Mouse (Mus musculus): ENCODE measurements around the gene Exog. TPM values are rescaled to one million over a fixed set of nuclear protein-coding genes. Genes with fewer than 3 reads are reported as not detected.
A peak's percentile ranks its signal among the peaks of the same experiment; 100 is the strongest.

Exog gene
- polyA plus RNA-seq, 1 experiment, result 0.06 TPM

GRCm38 (mm10) chr9:119438498-119439000 is 6.2 kb upstream of the Exog start:
- Histone ChIP-seq H3K9me3 (ENCODE audit: control insufficient read depth, low read length) (no peaks in the 10 kb centered on the region), H3K27me3 (ENCODE audit: control insufficient read depth) (no peaks in the 10 kb centered on the region), H3K4me1 (ENCODE audit: control insufficient read depth) (no peaks in the 10 kb centered on the region), H3K4me3 (replicated peaks) (no peak overlapping the region), H3K36me3 (ENCODE audit: control insufficient read depth) (no peaks in the 10 kb centered on the region; the same call in 1 of the 2 replicates)
- TF ChIP-seq TAL1 (IDR thresholded peaks at IDR 0.05; ENCODE audit: low read length) (no peak), GATA1 (IDR thresholded peaks at IDR 0.05; ENCODE audit: low read length) (no peak)

DNA sequence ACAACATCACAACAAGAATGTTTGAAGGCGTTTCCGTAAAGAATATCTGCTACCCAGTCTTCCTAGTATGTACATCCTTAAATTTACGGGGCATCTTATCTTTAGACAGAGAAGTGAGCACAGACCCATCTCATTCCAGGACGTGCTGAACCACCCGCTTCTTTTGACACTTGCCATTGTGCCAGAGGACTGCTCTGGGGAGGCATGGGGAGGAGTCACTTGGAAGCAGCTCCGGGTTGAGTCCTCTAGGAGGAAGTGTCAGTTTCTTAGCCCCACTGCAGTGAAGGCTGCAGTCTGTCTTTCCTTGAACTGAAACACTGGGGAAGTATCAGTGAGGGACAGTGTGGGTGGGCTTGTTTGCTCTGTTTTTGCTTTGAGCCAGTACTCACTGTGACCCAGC is 994 bp downstream of the Exog start:
- TF ChIP-seq GATA1 (IDR thresholded peaks at IDR 0.05; ENCODE audit: low read length) (no peak), TAL1 (IDR thresholded peaks at IDR 0.05; ENCODE audit: low read length) (no peak)
- H3K9me3 ChIP-seq (ENCODE audit: control insufficient read depth, low read length), result no peaks in the 10 kb centered on the region
- no peaks in the 10 kb centered on the region for H3K27me3 ChIP-seq (ENCODE audit: control insufficient read depth)
- H3K4me3 ChIP-seq (replicated peaks), result peak overlapping the region; percentile 75
- H3K4me1 ChIP-seq (ENCODE audit: control insufficient read depth), result peaks cover 24% of the 10 kb centered on the region
- peaks cover 35% of the 10 kb centered on the region for H3K36me3 ChIP-seq (ENCODE audit: control insufficient read depth)

DNA sequence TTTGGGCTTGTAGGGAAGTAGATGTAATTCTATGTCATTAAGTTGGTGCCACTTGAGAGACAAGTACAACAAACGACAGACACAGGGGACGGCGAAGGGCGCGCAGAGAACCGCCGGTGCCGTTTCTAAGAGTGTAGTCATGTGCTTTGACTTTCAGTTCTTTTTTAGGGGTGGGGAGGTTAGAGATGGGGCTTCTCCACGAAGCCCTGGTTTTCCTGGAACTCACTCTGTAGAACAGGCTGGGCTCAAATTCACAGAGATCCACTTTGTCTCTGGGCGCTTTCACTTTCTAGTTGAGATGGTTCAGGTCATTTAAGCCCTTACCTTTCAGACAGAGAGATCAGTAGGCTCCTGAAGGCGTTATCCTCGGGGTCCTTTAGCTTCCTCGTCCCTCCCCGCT is 11.2 kb downstream of the Exog start:
- no peak for TF ChIP-seq TAL1 (IDR thresholded peaks at IDR 0.05; ENCODE audit: low read length)
- no peak for TF ChIP-seq GATA1 (IDR thresholded peaks at IDR 0.05; ENCODE audit: low read length)
- H3K4me1 ChIP-seq (ENCODE audit: control insufficient read depth), result no peaks in the 10 kb centered on the region
- H3K27me3 ChIP-seq (ENCODE audit: control insufficient read depth), result no peaks in the 10 kb centered on the region
- no peak overlapping the region for H3K4me3 ChIP-seq (replicated peaks)
- H3K36me3 ChIP-seq (ENCODE audit: control insufficient read depth), result peaks cover 49% of the 10 kb centered on the region
- no peaks in the 10 kb centered on the region for H3K9me3 ChIP-seq (ENCODE audit: control insufficient read depth, low read length)

DNA sequence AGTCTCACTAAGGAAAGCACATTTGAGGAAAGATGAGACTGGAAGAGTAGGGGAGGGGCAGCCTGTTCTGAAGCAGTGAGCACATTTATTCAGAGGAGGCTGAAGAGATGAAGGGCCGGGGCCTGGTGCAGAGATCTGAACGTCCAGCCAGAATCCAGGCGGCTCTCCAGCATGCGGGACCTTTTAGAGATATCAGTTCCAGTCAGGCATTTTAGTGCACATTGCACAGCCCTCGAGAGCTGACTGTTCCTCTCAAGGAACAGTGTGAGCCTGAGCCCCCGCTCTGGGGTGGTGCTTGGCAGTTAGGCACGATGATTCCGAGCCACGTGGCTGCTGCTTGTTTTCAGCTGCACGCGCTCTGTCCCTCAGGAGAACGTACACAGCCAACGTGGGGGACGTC is 12.4 kb downstream of the Exog start:
- Histone ChIP-seq H3K4me3 (replicated peaks) (no peak overlapping the region), H3K4me1 (ENCODE audit: control insufficient read depth) (no peaks in the 10 kb centered on the region), H3K36me3 (ENCODE audit: control insufficient read depth) (peaks cover 48% of the 10 kb centered on the region), H3K27me3 (ENCODE audit: control insufficient read depth) (no peaks in the 10 kb centered on the region), H3K9me3 (ENCODE audit: control insufficient read depth, low read length) (no peaks in the 10 kb centered on the region)
- TF ChIP-seq GATA1 (IDR thresholded peaks at IDR 0.05; ENCODE audit: low read length) (no peak), TAL1 (IDR thresholded peaks at IDR 0.05; ENCODE audit: low read length) (no peak)

- no peaks in the 10 kb centered on the region for H3K9me3 ChIP-seq (ENCODE audit: control insufficient read depth, low read length)
- H3K27me3 ChIP-seq (ENCODE audit: control insufficient read depth), result no peaks in the 10 kb centered on the region
- H3K36me3 ChIP-seq (ENCODE audit: control insufficient read depth), result peaks cover 65% of the 10 kb centered on the region
- H3K4me1 ChIP-seq (ENCODE audit: control insufficient read depth), result no peaks in the 10 kb centered on the region
- H3K4me3 ChIP-seq (replicated peaks), result no peak overlapping the region
- no peak for TF ChIP-seq TAL1 (IDR thresholded peaks at IDR 0.05; ENCODE audit: low read length)
- TF ChIP-seq GATA1 (IDR thresholded peaks at IDR 0.05; ENCODE audit: low read length), result no peak
These were observed 15.7 kb downstream of the Exog start for GRCm38 (mm10) chr9:119460410-119460809.

- H3K27me3 ChIP-seq (ENCODE audit: control insufficient read depth), result no peaks in the 10 kb centered on the region
- H3K9me3 ChIP-seq (ENCODE audit: control insufficient read depth, low read length), result no peaks in the 10 kb centered on the region
- TF ChIP-seq GATA1 (IDR thresholded peaks at IDR 0.05; ENCODE audit: low read length) (no peak), TAL1 (IDR thresholded peaks at IDR 0.05; ENCODE audit: low read length) (no peak)
- H3K4me3 ChIP-seq (replicated peaks), result no peak overlapping the region
- H3K4me1 ChIP-seq (ENCODE audit: control insufficient read depth), result peaks cover 19% of the 10 kb centered on the region
- peaks cover 78% of the 10 kb centered on the region for H3K36me3 ChIP-seq (ENCODE audit: control insufficient read depth)
These were observed 20.3 kb downstream of the Exog start for GRCm38 (mm10) chr9:119465056-119465455.

DNA sequence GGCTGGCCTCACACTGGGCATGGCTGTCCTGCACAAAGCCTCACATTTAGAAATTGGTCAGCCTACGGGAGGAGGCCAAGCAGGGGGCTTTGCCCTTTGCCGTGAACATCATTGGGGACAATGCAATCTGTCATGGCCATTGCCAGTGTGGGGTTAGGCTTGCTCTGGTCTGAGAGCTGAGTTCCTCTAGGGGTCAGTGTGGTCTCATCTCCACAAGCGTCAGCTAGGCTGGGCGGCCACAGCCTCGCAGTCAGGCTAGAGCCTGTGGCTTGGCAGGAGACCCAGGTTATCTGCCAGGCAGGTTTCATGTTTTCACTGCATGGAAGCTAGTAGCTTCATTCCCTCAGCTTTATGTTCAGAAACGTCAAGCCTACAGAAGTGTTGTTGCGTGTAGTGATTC is 20.9 kb downstream of the Exog start:
- no peak overlapping the region for H3K4me3 ChIP-seq (replicated peaks)
- no peak for TF ChIP-seq TAL1 (IDR thresholded peaks at IDR 0.05; ENCODE audit: low read length)
- TF ChIP-seq GATA1 (IDR thresholded peaks at IDR 0.05; ENCODE audit: low read length), result no peak
- no peaks in the 10 kb centered on the region for H3K27me3 ChIP-seq (ENCODE audit: control insufficient read depth)
- H3K36me3 ChIP-seq (ENCODE audit: control insufficient read depth), result peaks cover 77% of the 10 kb centered on the region
- H3K4me1 ChIP-seq (ENCODE audit: control insufficient read depth), result peaks cover 24% of the 10 kb centered on the region
- H3K9me3 ChIP-seq (ENCODE audit: control insufficient read depth, low read length), result no peaks in the 10 kb centered on the region

GRCm38 (mm10) chr9:119469691-119470353 is 25.1 kb downstream of the Exog start:
- H3K27me3 ChIP-seq (ENCODE audit: control insufficient read depth), result no peaks in the 10 kb centered on the region
- no peaks in the 10 kb centered on the region for H3K9me3 ChIP-seq (ENCODE audit: control insufficient read depth, low read length)
- TF ChIP-seq TAL1 (IDR thresholded peaks at IDR 0.05; ENCODE audit: low read length), result peak; percentile 41; the same call in 2 of the 3 replicates
- TF ChIP-seq GATA1 (IDR thresholded peaks at IDR 0.05; ENCODE audit: low read length), result no peak
- no peak overlapping the region for H3K4me3 ChIP-seq (replicated peaks)
- H3K4me1 ChIP-seq (ENCODE audit: control insufficient read depth), result peaks cover 28% of the 10 kb centered on the region
- H3K36me3 ChIP-seq (ENCODE audit: control insufficient read depth), result peaks cover 36% of the 10 kb centered on the region

DNA sequence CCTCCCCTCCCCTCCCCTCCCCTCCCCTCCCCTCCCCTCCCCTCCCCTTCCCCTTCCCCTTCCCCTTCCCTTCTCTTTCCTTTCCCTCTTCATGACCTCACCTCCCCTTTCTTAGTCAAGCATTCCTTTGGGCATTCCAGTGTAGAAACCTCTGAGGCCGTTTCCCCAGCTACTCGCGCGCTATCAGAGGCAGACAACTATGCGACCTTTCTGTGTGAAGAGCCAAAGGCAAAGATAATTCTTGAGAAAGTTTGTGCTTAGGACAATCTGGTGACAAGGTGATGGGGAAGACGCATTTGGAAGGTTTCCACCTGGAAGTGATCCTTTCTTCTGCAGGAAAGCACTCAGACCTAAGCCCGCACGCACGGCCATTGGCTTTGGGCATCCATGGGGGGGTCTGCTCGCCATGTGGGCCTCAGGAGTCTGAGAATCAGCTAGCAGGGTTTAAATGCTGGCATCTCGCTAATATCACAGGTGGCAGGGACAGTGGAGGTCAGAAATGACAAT is 27.7 kb downstream of the Exog start:
- H3K4me1 ChIP-seq (ENCODE audit: control insufficient read depth), result peaks cover 28% of the 10 kb centered on the region
- H3K36me3 ChIP-seq (ENCODE audit: control insufficient read depth), result peaks cover 14% of the 10 kb centered on the region
- H3K4me3 ChIP-seq (replicated peaks), result no peak overlapping the region
- no peak for TF ChIP-seq GATA1 (IDR thresholded peaks at IDR 0.05; ENCODE audit: low read length)
- TF ChIP-seq TAL1 (IDR thresholded peaks at IDR 0.05; ENCODE audit: low read length), result no peak
- H3K27me3 ChIP-seq (ENCODE audit: control insufficient read depth), result peaks cover 5% of the 10 kb centered on the region; the same call in 1 of the 2 replicates
- no peaks in the 10 kb centered on the region for H3K9me3 ChIP-seq (ENCODE audit: control insufficient read depth, low read length)

Measured in erythroblast, embryonic 14.5 days (primary cell).